Mouse (Mus musculus): Measurements from ENCODE around the gene Celsr2. TPM values are rescaled to one million over a fixed set of nuclear protein-coding genes. Genes with fewer than 3 reads are reported as not detected.

Gene Celsr2
- polyA plus RNA-seq, 1 experiment from 2014 or later, result 71.4 TPM

Other genes with a start within 250 kb of the Celsr2 start
- gene Amigo1, start 229.2 kb downstream of the Celsr2 start, polyA plus RNA-seq (2016; fragmentation: Nextera tagmentation; extraction: Ambion mirVana), result 17.7 and 20.0 TPM in 2 replicates
- gene Cyb561d1, start 214.3 kb downstream of the Celsr2 start, polyA plus RNA-seq (2016; fragmentation: Nextera tagmentation; extraction: Ambion mirVana), result 5.0 and 6.0 TPM in 2 replicates
- gene Atxn7l2, start 204.6 kb downstream of the Celsr2 start, polyA plus RNA-seq (2016; fragmentation: Nextera tagmentation; extraction: Ambion mirVana), result 28.8 and 30.4 TPM in 2 replicates
- gene Sypl2, start 188.9 kb downstream of the Celsr2 start, polyA plus RNA-seq (2016; fragmentation: Nextera tagmentation; extraction: Ambion mirVana), result 0.47 TPM in 2 replicates
- gene Psma5, start 158.6 kb downstream of the Celsr2 start, polyA plus RNA-seq (2016; fragmentation: Nextera tagmentation; extraction: Ambion mirVana), result 217 and 226 TPM in 2 replicates
- gene Sort1, start 131.5 kb downstream of the Celsr2 start, polyA plus RNA-seq (2016; fragmentation: Nextera tagmentation; extraction: Ambion mirVana), result 29.0 and 32.7 TPM in 2 replicates
- 0.25 and 0.26 TPM in 2 replicates for gene Mybphl, start 50.6 kb downstream of the Celsr2 start, polyA plus RNA-seq (2016; fragmentation: Nextera tagmentation; extraction: Ambion mirVana)
- 35.7 and 37.1 TPM in 2 replicates for gene Psrc1, start 31.7 kb downstream of the Celsr2 start, polyA plus RNA-seq (2016; fragmentation: Nextera tagmentation; extraction: Ambion mirVana)
- 212 and 213 TPM in 2 replicates for gene Sars, start 29.7 kb upstream of the Celsr2 start, polyA plus RNA-seq (2016; fragmentation: Nextera tagmentation; extraction: Ambion mirVana)
- 0.32 TPM in 1 of 2 replicates, not detected in the other for gene 1700013F07Rik, start 118.6 kb upstream of the Celsr2 start, polyA plus RNA-seq (2016; fragmentation: Nextera tagmentation; extraction: Ambion mirVana)
- gene 5330417C22Rik, start 121.0 kb upstream of the Celsr2 start, polyA plus RNA-seq (2016; fragmentation: Nextera tagmentation; extraction: Ambion mirVana), result 4.6 TPM in 2 replicates
- gene Tmem167b, start 146.9 kb upstream of the Celsr2 start, polyA plus RNA-seq (2016; fragmentation: Nextera tagmentation; extraction: Ambion mirVana), result 55.3 and 56.7 TPM in 2 replicates
- 72.6 and 77.8 TPM in 2 replicates for gene Taf13, start 156.1 kb upstream of the Celsr2 start, polyA plus RNA-seq (2016; fragmentation: Nextera tagmentation; extraction: Ambion mirVana)
- gene Wdr47, start 175.7 kb upstream of the Celsr2 start, polyA plus RNA-seq (2016; fragmentation: Nextera tagmentation; extraction: Ambion mirVana), result 66.6 and 72.1 TPM in 2 replicates
- 46.9 and 48.8 TPM in 2 replicates for gene Clcc1, start 238.4 kb upstream of the Celsr2 start, polyA plus RNA-seq (2016; fragmentation: Nextera tagmentation; extraction: Ambion mirVana)